Mouse (Mus musculus) frontal cortex, postnatal 14 days (tissue): ENCODE data around the gene Igf1r.

ENCODE experiments used
- DNase-seq, 2 experiments: peaks; one replicate each; pipeline ENCODE4 v3.0.0; 2022; ENCODE audit warnings: low spot score in 2 of 2

The Igf1r gene

DNA sequence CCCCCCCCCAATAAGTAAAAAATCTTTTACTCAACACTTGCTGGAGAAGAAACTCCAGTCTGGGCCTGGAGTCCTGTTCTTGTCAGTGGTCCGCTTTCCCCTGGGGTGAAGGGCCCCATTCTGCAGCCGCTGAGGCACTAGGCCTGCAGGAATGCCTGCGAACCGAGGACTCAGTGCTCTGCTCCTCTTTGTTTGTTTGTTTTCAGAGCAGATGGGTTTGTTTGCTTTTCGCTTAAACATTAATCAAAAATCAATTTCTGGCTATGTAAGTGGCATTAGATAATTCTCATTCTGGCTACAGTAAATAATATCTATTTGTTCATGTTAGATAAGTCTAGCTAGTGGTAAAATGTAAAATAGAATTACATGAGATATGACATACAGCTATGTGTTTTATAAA lies 167.0 kb downstream of the Igf1r start:
- no peak for DNase-seq

DNA sequence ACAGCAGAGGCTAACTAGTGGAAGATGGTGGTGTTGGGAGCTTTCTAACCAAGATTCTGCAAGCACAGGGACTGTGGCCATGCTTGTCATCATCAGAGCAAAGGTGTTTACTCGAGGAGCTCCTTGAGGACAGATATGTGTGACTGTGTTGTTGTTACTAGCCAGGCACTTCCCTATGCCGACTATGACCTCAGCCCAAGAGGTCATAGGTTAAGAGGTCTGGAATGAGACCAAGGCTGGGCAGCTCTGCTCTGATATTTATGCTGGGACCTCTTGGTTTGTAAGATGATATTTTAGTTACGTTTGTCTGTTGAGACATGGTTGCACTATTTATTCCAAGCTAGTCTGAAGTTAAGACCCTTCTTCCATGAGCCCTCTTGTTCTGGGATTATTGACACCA lies 169.8 kb downstream of the Igf1r start:
- DNase-seq, result no peak

DNA sequence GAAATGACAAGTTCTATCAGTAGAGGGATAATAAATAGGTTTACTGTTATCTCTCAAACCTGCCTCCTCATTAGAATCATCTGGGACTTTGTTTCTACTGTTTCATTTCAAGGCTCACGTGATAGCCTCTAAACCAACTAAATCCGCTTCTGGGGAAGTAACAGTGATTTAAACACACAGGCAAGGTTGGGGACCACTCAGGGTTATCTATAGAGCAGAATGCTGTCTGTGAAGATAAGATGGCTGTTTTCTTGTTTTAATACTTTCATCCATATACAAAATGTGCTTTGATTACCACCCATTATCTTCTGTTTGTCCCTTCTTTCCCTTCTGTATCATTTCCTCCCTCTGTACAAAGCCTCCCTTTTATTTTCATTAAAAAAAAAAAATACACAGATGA lies 172.7 kb downstream of the Igf1r start:
- no peak for DNase-seq

DNA sequence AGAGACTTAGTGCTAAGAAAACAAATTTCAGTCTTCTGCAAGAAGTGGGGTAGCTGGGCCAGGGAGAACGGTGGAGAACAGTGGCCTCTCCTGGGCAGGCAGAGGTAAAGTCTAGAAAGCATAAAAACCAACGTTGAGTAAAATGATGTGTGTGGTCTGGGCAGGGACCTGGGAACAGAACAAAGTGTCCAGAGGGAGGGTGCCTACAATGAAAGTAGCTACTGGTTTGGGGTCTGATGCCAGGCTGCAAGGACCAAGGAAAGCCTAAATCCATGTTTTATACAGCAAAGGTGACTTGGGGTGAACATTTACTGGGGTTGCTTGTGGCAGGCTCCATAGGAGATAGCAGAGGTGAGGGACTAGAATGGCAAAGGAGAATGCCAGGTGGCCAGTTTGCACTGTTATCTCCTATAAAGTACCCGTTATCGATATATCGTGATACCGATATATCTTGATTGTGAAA lies 175.2 kb downstream of the Igf1r start:
- peak in 1 of 2 experiments; percentile 40 for DNase-seq

DNA sequence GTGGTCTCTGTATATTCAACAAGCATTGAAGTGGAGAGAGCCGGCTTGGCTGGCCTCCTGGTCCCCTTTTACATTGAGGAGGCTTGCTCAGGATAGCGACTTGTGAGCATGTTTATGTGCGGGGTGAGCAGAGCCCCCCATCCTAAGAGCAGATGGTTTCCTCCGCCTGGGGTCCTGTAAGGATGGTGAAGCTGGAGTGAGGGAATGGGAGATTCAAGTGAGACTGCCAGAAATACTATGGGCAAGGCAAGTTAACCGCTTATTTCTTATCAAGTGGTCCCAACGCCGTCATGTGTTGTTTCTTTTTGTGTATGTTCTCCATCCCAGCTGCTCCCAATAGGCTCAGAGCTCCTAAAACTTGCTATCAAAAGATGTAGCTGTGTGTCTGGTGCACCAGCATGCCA lies 175.6 kb downstream of the Igf1r start:
- DNase-seq, result no peak

DNA sequence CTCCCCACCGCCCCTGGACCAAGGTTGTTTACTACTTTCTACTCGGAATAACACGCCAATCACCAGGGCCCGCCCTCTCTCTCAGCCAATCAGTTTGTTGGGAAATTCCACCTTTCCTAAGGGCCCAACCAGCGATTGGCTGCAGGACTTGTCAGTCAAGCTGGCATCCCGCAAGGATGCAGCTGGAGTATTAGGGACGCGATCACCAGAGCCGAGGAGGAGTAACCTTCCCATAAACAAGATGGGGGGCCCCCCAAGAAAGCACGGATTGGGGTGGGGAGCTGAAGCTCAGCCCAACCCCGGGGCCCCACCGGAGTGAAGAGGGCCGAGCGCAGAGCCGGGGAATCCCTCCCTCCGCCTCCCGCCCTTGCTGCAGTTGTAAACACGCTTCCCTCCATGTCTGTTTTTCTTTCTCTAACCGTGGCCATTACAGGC lies 176.5 kb downstream of the Igf1r start:
- DNase-seq, result peak; percentile 98 to 99

DNA sequence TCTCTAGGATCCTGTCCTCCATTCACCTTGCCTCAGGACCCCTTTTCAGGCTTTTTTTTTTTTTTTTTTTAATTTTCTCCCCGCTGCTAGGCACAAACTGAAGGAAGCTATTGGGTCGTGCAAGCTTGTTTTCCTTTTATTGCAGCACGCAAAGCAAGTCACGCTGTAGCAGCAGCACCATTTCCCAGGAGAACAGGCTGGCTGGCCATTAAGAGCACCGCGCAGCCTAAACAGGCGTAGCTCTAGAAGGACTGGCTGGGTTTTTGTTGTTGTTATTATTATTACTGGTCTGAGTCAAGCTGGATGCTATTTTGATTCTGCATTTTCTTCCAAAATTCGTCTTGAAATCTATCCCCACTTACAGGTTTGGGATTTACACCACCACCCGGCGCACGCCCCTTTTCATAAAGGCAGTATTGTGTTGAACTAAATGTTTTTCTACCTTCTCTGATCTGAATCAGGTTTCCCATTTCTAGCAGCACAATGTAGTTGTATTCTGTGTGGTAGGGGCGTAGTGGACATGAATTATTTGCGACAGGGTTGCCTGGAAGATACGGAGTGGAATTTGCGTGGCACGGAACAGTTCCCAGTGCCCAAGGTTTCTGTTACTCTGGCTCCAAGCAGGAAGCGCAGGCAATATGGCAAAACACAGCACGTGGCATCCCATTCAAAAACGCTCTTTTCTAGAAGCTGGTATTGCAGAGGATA lies 177.1 kb downstream of the Igf1r start:
- peak; percentile 79 to 83 for DNase-seq

DNA sequence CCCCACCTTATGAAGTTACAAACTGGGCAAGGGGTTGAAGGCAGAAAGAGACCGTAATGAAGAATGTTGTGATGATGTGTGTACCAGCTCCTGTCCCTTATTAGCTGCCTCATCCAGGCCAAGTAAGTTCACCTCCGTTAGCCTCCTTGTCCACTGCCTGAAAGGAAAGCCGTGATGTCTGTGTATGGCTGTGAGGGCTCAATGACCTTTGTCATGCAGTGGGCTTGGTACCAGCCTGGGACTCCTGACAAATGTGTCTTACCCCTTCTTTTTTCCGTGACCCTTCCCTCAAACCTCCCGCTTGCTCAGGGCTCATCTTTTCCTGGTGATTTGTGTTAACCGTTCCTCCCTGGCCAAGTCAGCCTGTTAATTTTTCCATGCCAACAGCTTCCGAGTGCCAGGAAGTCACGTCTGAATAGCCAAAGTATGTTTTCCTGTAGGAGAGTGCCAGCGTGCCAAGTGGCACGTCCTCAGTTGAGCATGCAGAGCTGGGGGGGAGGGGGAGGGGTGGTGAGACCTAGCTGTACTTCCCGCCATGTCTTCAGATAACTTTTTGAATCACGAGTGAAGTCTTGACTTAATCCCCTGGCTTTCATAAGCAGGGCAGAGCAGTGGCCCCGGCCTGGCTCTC lies 178.4 kb downstream of the Igf1r start:
- no peak for DNase-seq

DNA sequence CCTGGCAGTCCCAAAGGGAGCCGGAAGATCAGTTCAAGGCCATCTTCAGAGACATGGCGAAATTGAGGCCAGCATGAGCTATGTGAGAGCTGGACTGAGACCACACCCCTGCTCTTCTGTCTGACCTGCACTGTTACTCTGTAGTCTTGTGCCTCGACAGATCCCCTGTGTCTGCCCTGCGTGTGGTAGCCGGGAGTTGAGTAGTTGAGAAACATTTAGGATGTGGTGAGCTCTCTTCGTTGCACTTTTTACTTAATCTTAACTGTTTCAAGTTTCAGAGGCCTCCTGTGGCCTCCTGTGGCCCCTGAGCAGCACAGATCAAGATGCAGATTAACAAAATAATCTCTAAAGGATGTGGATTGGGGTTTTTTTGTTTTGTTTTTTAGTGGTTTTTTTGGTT lies 181.1 kb downstream of the Igf1r start:
- DNase-seq, result no peak

DNA sequence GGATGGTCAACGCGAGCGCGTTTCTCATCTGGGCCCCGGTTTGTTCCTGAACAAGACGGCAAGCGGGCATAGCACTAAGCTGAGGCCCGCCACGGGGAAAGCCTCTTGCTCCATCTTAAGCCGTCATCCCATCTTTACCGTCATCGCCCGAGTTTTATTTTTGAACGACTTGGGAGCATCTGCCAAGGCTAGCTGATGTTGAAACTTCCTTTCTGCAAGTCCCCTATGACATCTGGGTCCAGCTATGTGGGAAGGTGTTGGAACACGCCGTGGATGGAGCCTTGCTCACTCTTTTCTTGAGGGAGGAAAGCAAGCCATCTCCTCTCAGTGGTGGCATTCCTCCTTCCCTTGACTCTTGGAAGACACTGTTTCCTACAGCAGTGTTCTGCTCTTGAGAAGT lies 182.3 kb downstream of the Igf1r start:
- no peak for DNase-seq

DNA sequence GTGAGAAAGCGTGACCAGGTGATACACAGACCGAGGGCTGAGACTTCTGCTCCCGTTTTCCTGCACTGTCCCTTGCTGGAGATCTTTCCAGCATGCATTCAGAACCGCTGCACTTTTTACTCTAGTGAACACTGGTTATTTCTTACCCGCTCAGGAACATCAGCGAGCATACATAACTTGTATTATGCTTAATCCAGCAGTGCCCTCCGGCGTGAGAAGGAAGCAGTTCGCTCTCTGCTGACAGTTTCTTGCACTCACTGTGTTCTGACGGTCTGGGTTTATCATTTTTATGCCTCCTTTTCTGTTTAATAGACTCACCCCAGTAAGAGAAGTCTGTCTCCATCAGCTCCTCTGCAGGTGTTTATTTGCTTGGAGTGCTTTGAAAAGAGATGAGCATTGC lies 183.4 kb downstream of the Igf1r start:
- no peak for DNase-seq

DNA sequence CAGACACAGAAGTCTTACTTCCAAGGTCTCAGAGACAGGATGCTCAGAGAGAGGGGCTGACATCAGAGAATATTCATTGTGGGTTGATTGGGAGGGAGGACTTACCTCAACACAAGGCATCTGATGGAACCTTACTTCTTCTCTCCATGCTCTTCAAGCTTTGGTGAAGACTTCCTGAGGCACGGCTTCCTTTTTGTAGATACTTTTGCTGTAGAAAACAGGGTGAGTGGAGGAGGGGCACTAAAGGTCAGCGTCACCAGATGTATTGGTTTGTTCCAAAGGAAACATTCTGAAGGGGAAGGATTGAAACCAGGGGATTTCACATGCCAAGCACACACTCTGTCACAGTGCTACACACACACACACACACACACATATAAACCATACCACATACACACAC lies 186.8 kb downstream of the Igf1r start:
- no peak for DNase-seq

DNA sequence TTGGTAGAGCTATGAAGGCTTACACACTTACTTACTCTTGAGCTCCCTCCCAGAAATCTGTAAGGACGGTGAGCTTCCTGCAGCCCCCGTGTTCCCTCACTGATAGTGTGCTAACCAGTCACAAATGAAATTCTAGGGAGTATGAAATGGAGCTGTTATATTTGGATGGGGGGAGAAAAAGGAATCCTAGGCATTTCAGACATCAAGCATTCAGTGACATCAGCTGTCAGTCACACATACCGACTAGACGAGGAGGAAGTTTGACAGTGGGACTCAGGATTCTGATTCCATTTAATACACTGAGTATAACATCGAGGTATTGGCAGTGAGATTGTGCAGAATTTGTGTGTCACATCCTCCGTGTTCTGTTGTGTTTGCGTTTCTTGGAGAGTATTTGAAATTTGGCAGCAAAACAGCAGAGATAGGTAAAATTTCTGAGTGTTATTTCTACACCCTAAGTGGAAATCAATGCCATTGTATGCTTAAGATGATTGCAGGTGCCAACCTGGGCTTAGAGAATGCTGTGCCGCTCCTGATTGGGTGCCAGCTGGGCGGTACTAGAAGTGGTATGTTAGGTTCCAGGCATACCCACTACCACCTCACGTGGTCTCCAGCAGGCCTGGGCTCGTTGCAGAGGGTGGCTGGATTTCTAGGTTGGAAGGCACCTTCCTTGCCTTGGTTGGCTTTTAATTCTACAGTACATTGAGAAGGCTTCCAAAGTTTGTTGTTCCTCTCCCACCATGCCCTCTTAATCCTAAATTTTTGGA lies 187.6 kb downstream of the Igf1r start:
- no peak for DNase-seq

DNA sequence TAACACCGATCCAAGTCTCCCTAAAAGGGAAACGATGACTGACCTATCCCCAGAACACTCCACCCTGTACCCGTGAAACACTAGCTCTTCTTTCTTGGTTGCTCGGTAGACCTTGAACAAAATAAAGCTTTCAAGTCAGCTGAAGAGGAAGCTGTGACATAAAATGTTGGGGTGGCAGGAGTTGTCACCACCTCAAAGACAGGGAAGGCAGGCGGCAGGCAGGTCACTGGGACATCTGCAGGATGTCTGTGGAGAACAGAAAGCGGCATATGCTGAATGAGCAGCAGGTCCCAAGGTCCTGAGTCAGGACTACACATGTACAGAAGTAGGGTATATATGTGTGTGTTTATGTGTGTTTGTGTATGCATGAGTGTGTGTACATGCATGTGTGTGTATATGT lies 191.6 kb downstream of the Igf1r start:
- no peak for DNase-seq

DNA sequence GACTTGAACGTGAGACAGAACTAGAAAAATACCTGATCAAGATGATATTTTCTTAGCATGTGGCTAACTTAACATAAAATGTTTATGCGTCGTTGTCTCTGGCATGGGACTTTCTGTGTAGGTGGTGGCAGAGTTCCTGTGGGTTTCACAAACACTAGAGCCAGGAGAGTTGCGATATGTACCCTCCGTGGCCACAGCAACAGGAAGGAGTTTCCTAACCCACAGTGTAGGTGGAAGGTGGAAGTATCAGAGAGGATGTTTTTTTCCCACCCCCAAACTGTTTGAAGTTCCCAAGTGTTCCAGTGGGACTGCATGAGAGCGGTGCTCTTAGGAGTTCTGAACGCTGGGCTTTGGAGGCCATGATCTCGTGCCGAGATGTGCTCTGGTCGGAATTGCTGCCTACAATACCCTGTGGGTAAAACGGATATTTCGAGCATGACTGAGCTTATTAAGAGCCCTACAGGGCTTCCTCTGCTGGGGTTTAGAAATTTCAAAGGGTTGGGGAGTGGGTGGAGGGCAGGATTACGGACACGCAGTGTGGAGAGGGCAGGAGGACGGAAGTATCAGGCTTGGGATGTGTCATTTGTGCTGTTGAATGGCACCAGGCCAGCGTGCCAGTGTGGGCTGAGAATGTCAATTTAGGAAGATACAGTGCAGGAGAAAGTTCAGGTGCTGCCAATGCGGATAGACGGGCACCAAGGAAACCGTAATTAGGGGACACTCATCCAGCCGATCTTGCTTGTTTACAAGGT lies 195.8 kb downstream of the Igf1r start:
- no peak for DNase-seq

DNA sequence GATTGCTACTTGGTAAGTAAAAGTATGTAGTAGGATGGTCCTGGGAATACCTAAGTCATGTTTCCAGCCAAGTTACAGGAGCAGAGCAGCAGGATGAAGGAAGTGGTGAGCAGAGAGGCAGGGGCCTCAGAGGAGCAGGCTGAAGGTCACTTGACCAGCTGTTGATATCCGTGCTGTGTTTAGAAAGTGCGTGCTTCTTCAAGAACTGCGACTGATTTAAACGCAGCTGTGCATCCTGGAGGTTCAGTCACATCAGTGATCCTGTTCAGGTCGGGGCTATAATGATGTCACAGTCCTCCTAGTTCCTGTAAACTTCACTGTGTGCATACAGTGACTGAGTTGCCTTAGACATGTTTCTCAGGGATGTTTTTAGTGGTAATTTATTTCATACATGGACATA lies 199.3 kb downstream of the Igf1r start:
- DNase-seq, result no peak

DNA sequence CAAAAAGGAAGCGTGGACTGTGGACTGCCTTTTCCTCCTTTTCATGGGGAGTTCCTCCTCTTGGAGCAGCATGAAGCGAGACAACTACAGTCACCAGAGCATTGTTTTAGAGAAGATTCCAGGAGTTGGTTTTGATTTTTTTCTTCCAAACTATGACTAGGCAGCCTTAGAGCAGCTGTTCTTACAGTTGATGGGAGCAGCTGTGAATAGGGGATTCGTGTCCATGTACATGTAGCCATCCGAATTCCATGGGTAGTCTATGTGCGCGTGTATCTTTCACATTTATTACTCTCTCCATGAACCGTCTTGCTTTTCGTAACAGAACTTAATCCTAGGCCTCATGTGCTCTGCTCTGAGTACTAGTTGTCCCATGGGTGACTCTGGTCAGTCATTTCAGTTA lies 199.8 kb downstream of the Igf1r start:
- DNase-seq, result no peak

DNA sequence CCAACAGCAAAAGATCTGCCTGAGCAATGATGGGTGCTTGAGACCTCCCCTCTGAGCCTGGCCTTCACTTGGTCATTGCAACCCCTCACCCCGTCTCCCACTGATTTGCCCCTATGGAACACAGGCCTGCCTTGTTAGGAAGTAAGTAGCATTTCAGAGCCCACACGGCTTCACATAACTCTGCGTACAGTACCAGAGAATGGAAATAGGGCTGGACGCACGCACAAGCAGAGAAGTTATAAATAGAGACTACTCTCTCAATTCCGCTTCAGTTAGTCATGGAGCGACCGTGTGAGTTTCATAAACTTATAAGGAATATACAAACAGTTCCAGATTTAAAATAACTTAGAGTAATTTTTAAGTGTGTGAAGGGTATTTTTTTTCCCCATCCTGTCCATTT lies 200.6 kb downstream of the Igf1r start:
- DNase-seq, result no peak

DNA sequence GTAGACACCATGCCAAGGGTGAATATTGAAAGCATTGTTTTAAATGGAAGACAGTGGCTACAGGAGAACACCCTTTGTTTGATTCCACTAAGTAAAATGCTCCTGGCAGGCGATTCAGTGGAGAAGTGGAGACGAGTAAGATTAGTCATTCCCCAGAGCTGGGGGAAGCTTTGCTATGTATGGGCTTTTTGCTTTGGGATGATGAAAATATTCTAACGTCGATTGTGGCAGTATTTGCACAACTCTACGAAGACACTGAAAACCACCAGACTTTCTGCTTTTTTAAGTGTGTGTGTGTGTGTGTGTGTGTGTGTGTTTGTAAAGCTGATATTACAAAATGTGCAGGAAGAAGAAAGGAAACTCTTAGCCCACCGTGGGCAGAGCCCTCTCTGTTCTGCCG lies 202.0 kb downstream of the Igf1r start:
- no peak for DNase-seq

DNA sequence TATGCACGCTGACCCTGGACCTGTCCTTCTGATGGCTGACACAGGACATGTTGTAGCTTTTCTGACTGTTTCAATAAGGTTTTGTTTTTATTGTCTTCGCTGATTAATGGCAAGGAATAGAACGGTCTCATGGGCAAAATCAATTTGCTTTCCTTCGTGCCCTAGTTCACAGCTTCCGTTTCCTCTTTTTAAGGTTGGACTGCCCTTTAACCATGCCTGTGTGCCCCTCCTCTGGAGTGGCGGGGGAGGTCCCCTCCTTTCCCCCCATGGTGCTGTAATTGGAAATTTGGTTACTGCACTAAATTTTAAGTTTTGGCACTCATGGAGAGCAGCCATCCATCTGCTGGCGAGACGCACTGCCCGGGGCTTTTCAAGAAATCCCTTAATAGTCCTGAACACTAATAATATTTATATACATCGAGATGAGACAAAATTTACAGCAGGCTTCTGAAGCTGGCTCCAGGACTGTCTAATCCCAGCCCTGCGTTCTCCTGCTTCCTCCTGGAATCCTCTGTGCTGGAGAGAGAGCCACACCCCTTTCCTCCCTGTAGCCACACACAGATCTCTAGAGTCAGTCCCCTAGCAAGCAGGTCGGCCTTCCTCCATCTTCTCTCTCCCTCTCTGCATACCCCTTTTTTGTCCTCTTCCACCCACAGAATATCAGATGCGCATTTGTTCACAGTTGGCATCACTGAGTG lies 207.6 kb downstream of the Igf1r start:
- no peak for DNase-seq

DNA sequence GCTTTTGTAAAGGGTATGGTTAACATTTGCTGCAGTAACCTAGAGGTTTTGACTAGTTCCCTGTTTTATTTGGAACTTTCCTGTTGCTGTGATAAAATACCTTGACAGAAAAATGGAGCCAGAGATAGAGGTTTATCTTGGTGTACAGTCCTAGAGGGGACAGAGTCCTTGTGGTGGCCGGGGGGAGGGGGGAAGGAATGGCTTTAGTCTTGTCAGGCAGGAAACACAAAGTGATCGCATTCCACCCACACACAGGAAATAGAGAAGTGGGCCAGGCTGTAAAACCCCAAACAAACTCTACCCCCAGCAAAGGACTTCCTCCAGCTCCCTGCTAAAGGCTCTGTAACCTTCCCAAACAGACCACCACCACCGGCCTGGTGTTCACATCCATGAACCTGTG lies 211.4 kb downstream of the Igf1r start:
- DNase-seq, result no peak

DNA sequence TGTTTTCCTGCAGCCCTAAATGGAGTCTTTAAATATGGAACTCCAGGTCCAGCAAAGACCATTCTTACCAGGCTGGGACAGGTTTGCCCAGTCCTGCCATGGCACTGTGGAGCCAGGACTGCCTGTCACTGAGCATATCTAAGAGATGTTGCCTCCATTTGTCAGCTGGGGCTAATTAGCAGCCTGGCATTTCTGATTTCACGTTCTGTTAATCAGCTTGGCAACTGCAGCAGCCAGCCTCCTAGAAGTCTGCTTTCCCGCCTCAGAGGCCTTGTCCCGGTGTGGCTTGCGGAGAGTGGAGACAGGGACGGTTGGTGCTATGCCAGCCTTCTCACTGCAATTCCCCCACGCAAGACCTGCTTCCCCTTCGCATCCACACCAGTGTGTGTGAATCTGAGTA lies 220.1 kb downstream of the Igf1r start:
- DNase-seq, result no peak
